Mouse (Mus musculus) MEL (cell line): ENCODE results near the gene Tuba4a. TPM values are rescaled to one million over a fixed set of nuclear protein-coding genes. Genes with fewer than 3 reads are reported as not detected.
A peak's percentile ranks its signal among the peaks of the same experiment; 100 is the strongest.

Experiments used
- DNase-seq: peaks from one replicate; pipeline ENCODE4 v3.0.0; 2011; ENCODE audit warnings: low read depth, low spot score
- H3K27ac ChIP-seq: 2 replicates; pipeline ENCODE4 v1.5.1; 2012; ENCODE audit warnings: low read depth, mild to moderate bottlenecking, control low read depth, low read length, moderate library complexity; ENCODE audit not compliant: control insufficient read depth
- H3K27me3 ChIP-seq, 2 experiments: fragments of 150-350 bp in 1 of 2; sonication (generic) in 1 of 2; 2 replicates each; pipeline ENCODE4 v1.6.1; 2012; ENCODE audit warnings: low read length in 2 of 2, mild to moderate bottlenecking in 2 of 2, improper control_type of control experiment in 1 of 2, moderate library complexity in 1 of 2; ENCODE audit not compliant: insufficient read depth in 2 of 2, control insufficient read depth in 1 of 2
- H3K36me3 ChIP-seq, 2 experiments: 2 replicates each; pipeline ENCODE4 v1.6.1; 2012 to 2014; ENCODE audit warnings: low read length in 2 of 2, improper control_type of control experiment in 1 of 2, inconsistent platforms in 1 of 2, mild to moderate bottlenecking in 1 of 2; ENCODE audit not compliant: insufficient read depth in 2 of 2, control insufficient read depth in 1 of 2
- H3K4me1 ChIP-seq, 2 experiments: fragments of 150-350 bp in 1 of 2; sonication (generic) in 1 of 2; 2 replicates each; pipeline ENCODE4 v1.6.1; 2012; ENCODE audit warnings: low read length in 2 of 2, improper control_type of control experiment in 1 of 2, mild to moderate bottlenecking in 1 of 2; ENCODE audit not compliant: insufficient read depth in 2 of 2, control insufficient read depth in 1 of 2
- H3K4me3 ChIP-seq, 2 experiments: fragments of 150-350 bp in 1 of 2; sonication (generic) in 1 of 2; 2 replicates each; pipeline ENCODE4 v1.5.1; 2012; ENCODE audit warnings: low read depth in 2 of 2, low read length in 2 of 2, mild to moderate bottlenecking in 2 of 2, moderate library complexity in 2 of 2, control low read depth in 1 of 2, improper control_type of control experiment in 1 of 2; ENCODE audit not compliant: control insufficient read depth in 1 of 2, insufficient read depth in 1 of 2
- H3K79me2 ChIP-seq: 2 replicates; pipeline ENCODE4 v1.6.1; 2012; ENCODE audit warnings: mild to moderate bottlenecking, low read length, moderate library complexity; ENCODE audit not compliant: control insufficient read depth, poor library complexity, insufficient read depth
- H3K9ac ChIP-seq: 2 replicates; pipeline ENCODE4 v1.6.1; 2012; ENCODE audit warnings: low read depth, mild to moderate bottlenecking, control low read depth, low read length, moderate library complexity; ENCODE audit not compliant: control insufficient read depth, poor library complexity, severe bottlenecking
- H3K9me3 ChIP-seq: fragments of 150-350 bp; sonication (generic); replicated peaks from 2 replicates; pipeline ENCODE4 v1.6.1; 2012; ENCODE audit warnings: mild to moderate bottlenecking, low read length, improper control_type of control experiment, moderate library complexity; ENCODE audit not compliant: insufficient read depth
- BHLHE40 ChIP-seq: IDR thresholded peaks from 2 replicates; pipeline ENCODE4 v1.6.1; 2012; ENCODE audit warnings: low read depth, mild to moderate bottlenecking, inconsistent platforms, low read length, improper control_type of control experiment, borderline replicate concordance
- CHD1 ChIP-seq: IDR thresholded peaks from 2 replicates; pipeline ENCODE4 v1.6.1; 2012; ENCODE audit warnings: low read depth, mild to moderate bottlenecking, inconsistent platforms, low read length, improper control_type of control experiment
- CHD2 ChIP-seq: IDR thresholded peaks from 2 replicates; pipeline ENCODE4 v1.6.1; 2011; ENCODE audit warnings: low read length, improper control_type of control experiment
- CTCF ChIP-seq, 3 experiments: IDR thresholded peaks in 2 of 3; conservative IDR thresholded peaks in 1 of 3; 2 replicates each; pipeline ENCODE4 v1.5.1; 2011 to 2012; ENCODE audit warnings: low read length in 3 of 3, low read depth in 2 of 3, mild to moderate bottlenecking in 2 of 3, improper control_type of control experiment in 1 of 3, inconsistent platforms in 1 of 3, mixed read lengths in 1 of 3, moderate library complexity in 1 of 3; ENCODE audit not compliant: control insufficient read depth in 1 of 3, insufficient read depth in 1 of 3, poor library complexity in 1 of 3, severe bottlenecking in 1 of 3
- E2F4 ChIP-seq: IDR thresholded peaks from 2 replicates; pipeline ENCODE4 v1.6.1; 2011; ENCODE audit warnings: low read depth, low read length, improper control_type of control experiment, borderline replicate concordance
- ELF1 ChIP-seq: IDR thresholded peaks from 2 replicates; pipeline ENCODE4 v1.6.1; 2014; ENCODE audit warnings: low read depth, mild to moderate bottlenecking, inconsistent platforms, low read length, improper control_type of control experiment, moderate library complexity
- EP300 ChIP-seq, 2 experiments: IDR thresholded peaks; 2 replicates each; pipeline ENCODE4 v1.6.1; 2011; ENCODE audit warnings: improper control_type of control experiment in 2 of 2, low read length in 2 of 2, low read depth in 1 of 2, mild to moderate bottlenecking in 1 of 2
- ETS1 ChIP-seq: IDR thresholded peaks from 2 replicates; pipeline ENCODE4 v1.6.1; 2012; ENCODE audit warnings: low read depth, mild to moderate bottlenecking, inconsistent platforms, low read length, improper control_type of control experiment, moderate library complexity
- GABPA ChIP-seq: IDR thresholded peaks from 2 replicates; pipeline ENCODE4 v1.6.1; 2012; ENCODE audit warnings: low read depth, mild to moderate bottlenecking, inconsistent platforms, low read length, improper control_type of control experiment, moderate library complexity
- HCFC1 ChIP-seq: IDR thresholded peaks from 2 replicates; pipeline ENCODE4 v1.6.1; 2012; ENCODE audit warnings: low read depth, mild to moderate bottlenecking, inconsistent platforms, low read length, improper control_type of control experiment, moderate library complexity
- MAFK ChIP-seq: IDR thresholded peaks from 2 replicates; pipeline ENCODE4 v1.6.1; 2011; ENCODE audit warnings: low read depth, mild to moderate bottlenecking, low read length, improper control_type of control experiment, borderline replicate concordance
- MEF2A ChIP-seq: IDR thresholded peaks from 2 replicates; pipeline ENCODE4 v1.6.1; 2014; ENCODE audit warnings: low read depth, mild to moderate bottlenecking, inconsistent platforms, low read length, improper control_type of control experiment; ENCODE audit not compliant: poor library complexity, insufficient replicate concordance, severe bottlenecking; ENCODE audit errors: extremely low read depth
- MXI1 ChIP-seq: IDR thresholded peaks from 2 replicates; pipeline ENCODE4 v1.6.1; 2011; ENCODE audit warnings: mild to moderate bottlenecking, low read depth, low read length, improper control_type of control experiment
- MYB ChIP-seq: IDR thresholded peaks from 2 replicates; pipeline ENCODE4 v1.6.1; 2011; ENCODE audit warnings: mild to moderate bottlenecking, low read depth, low read length, improper control_type of control experiment
- NELFE ChIP-seq: IDR thresholded peaks from 2 replicates; pipeline ENCODE4 v1.6.1; 2011; ENCODE audit warnings: low read depth, low read length, improper control_type of control experiment
- NRF1 ChIP-seq: IDR thresholded peaks from 2 replicates; pipeline ENCODE4 v1.6.1; 2014; ENCODE audit warnings: low read depth, mild to moderate bottlenecking, inconsistent platforms, low read length, improper control_type of control experiment, moderate library complexity; ENCODE audit not compliant: poor library complexity, insufficient read depth, severe bottlenecking
- POLR2A ChIP-seq, 2 experiments: IDR thresholded peaks; 2 replicates each; pipeline ENCODE4 v1.6.1; 2011 to 2012; ENCODE audit warnings: low read length in 2 of 2, mild to moderate bottlenecking in 2 of 2, control low read depth in 1 of 2, improper control_type of control experiment in 1 of 2, low read depth in 1 of 2, moderate library complexity in 1 of 2; ENCODE audit not compliant: control insufficient read depth in 1 of 2, insufficient read depth in 1 of 2, poor library complexity in 1 of 2
- POLR2AphosphoS2 ChIP-seq: IDR thresholded peaks from 2 replicates; pipeline ENCODE4 v1.6.1; 2011; ENCODE audit warnings: low read length, improper control_type of control experiment
- RAD21 ChIP-seq: IDR thresholded peaks from 2 replicates; pipeline ENCODE4 v1.6.1; 2011; ENCODE audit warnings: mild to moderate bottlenecking, low read depth, low read length, improper control_type of control experiment
- RCOR1 ChIP-seq: IDR thresholded peaks from 2 replicates; pipeline ENCODE4 v1.6.1; 2012; ENCODE audit warnings: low read depth, mild to moderate bottlenecking, inconsistent platforms, low read length, improper control_type of control experiment
- SMC3 ChIP-seq: IDR thresholded peaks from 2 replicates; pipeline ENCODE4 v1.6.1; 2011; ENCODE audit warnings: low read depth, low read length, improper control_type of control experiment
- TAL1 ChIP-seq: IDR thresholded peaks from 2 replicates; pipeline ENCODE4 v1.6.1; 2012; ENCODE audit warnings: mild to moderate bottlenecking, inconsistent platforms, low read length, moderate library complexity, mixed read lengths
- TBP ChIP-seq: IDR thresholded peaks from 2 replicates; pipeline ENCODE4 v1.8.0; 2011; ENCODE audit warnings: low read depth, low read length, improper control_type of control experiment
- USF2 ChIP-seq, 2 experiments: IDR thresholded peaks; 2 replicates each; pipeline ENCODE4 v1.6.1; 2011 to 2012; ENCODE audit warnings: improper control_type of control experiment in 2 of 2, low read length in 2 of 2, borderline replicate concordance in 1 of 2, inconsistent platforms in 1 of 2, low read depth in 1 of 2, mild to moderate bottlenecking in 1 of 2; ENCODE audit not compliant: insufficient read depth in 1 of 2
- ZKSCAN1 ChIP-seq: IDR thresholded peaks from 2 replicates; pipeline ENCODE4 v1.6.1; 2012; ENCODE audit warnings: low read depth, mild to moderate bottlenecking, inconsistent platforms, low read length, improper control_type of control experiment, moderate library complexity
- ZMIZ1 ChIP-seq: IDR thresholded peaks from 2 replicates; pipeline ENCODE4 v1.6.1; 2012; ENCODE audit warnings: low read depth, mild to moderate bottlenecking, inconsistent platforms, low read length, improper control_type of control experiment, moderate library complexity
- ZNF384 ChIP-seq: IDR thresholded peaks from 2 replicates; pipeline ENCODE4 v1.6.1; 2012; ENCODE audit warnings: low read depth, mild to moderate bottlenecking, inconsistent platforms, low read length, improper control_type of control experiment
- polyA plus RNA-seq, 2 experiments: library from polyadenylated mRNA; stranded (reverse) in 1 of 2; unstranded in 1 of 2; fragments of >175 nt in 1 of 2; fragments of >200 nt in 1 of 2; gene quantifications; 2 replicates each; pipeline versions ENCODE4 v1.2.1 to v1.2.4; 2012; ENCODE audit warnings: low replicate concordance in 2 of 2, low read depth in 1 of 2; ENCODE audit not compliant: insufficient read length in 2 of 2, insufficient read depth in 1 of 2, missing spikeins in 1 of 2
- total RNA-seq: library from RNA; depleted of rRNA; stranded (reverse); fragments of 300-350 nt; gene quantifications from 2 replicates; pipeline ENCODE4 v1.2.3, GENCODE M21; 2012

Gene Tuba4a
- total and polyA plus RNA-seq, 3 experiments, result 385 to 439 TPM; not detected in 1

- Histone ChIP-seq H3K27ac (peak overlapping the region; percentile 80), H3K4me1 (peaks cover under 1 to 25% of the 10 kb centered on the region in 2 experiments; a peak in 3 of 4 replicates), H3K4me3 (peak overlapping the region; percentile 86 to 96), H3K79me2 (peaks cover 9% of the 10 kb centered on the region), H3K27me3 (no peaks in the 10 kb centered on the region), H3K9me3 (no peaks in the 10 kb centered on the region), H3K9ac (peak overlapping the region; percentile 84), H3K36me3 (peaks cover 0 to 25% of the 10 kb centered on the region in 2 experiments; a peak in 2 of 4 replicates)
- peak; percentile 41; the same call in 1 of the 2 replicates for TF ChIP-seq ZMIZ1
- TF ChIP-seq EP300 (IDR thresholded peaks at IDR 0.05; ENCODE audit: low read depth in 1 of 2, low read length in 2 of 2), result no peak
- 0 out of 2 replicates have a peak, but pooled peaks have one; percentile 58 for TF ChIP-seq CHD1
- no peak for TF ChIP-seq ETS1
- no peak for TF ChIP-seq TBP
- TF ChIP-seq GABPA, result no peak
- no peak for TF ChIP-seq RAD21
- no peak for TF ChIP-seq CTCF (IDR thresholded peaks at IDR 0.05 in 2 of 3, conservative IDR thresholded peaks at IDR 0.05 in 1 of 3; ENCODE audit: control insufficient read depth in 1 of 3, insufficient read depth in 1 of 3, low read depth in 2 of 3, low read length in 3 of 3, poor library complexity in 1 of 3, severe bottlenecking in 1 of 3)
- no peak for TF ChIP-seq NRF1
- TF ChIP-seq HCFC1, result peak; percentile 37; the same call in 1 of the 2 replicates
- TF ChIP-seq NELFE, result peak; percentile 50; the same call in 1 of the 2 replicates
- 0 out of 4 replicates have a peak, but pooled peaks of 1 of the 2 experiments have one; percentile 16 for TF ChIP-seq POLR2A (IDR thresholded peaks at IDR 0.05; ENCODE audit: control insufficient read depth in 1 of 2, insufficient read depth in 1 of 2, low read depth in 1 of 2, low read length in 2 of 2, poor library complexity in 1 of 2)
- no peak for TF ChIP-seq ZKSCAN1
- TF ChIP-seq MEF2A, result no peak
- TF ChIP-seq POLR2AphosphoS2, result no peak; the same call in 1 of the 2 replicates
- TF ChIP-seq MYB, result no peak
- no peak for TF ChIP-seq CHD2
- 0 out of 2 replicates have a peak, but pooled peaks have one; percentile 52 for TF ChIP-seq ELF1
- peak; percentile 81 for DNase-seq
These were observed 27.2 kb downstream of the Tuba4a start for GRCm38 (mm10) chr1:75192452-75192851.

- Histone ChIP-seq H3K27me3 (no peaks in the 10 kb centered on the region), H3K9me3 (no peaks in the 10 kb centered on the region), H3K36me3 (peaks cover 0 to 31% of the 10 kb centered on the region in 2 experiments; a peak in 2 of 4 replicates), H3K9ac (peak within 1 kb of the TSS; percentile 96), H3K79me2 (peaks cover 9% of the 10 kb centered on the region), H3K4me1 (peaks cover 3 to 30% of the 10 kb centered on the region in 2 experiments; a peak in 3 of 4 replicates), H3K27ac (peak within 1 kb of the TSS; percentile 80), H3K4me3 (peak within 1 kb of the TSS; percentile 95 to 96)
- DNase-seq, result peak; percentile 99
- TF ChIP-seq E2F4 (no peak), BHLHE40 (no peak), TBP (peak; percentile 63), POLR2AphosphoS2 (peak; percentile 56; the same call in 1 of the 2 replicates), ZNF384 (no peak), MAFK (no peak), ZMIZ1 (peak; percentile 15; the same call in 1 of the 2 replicates), POLR2A (IDR thresholded peaks at IDR 0.05; ENCODE audit: control insufficient read depth in 1 of 2, insufficient read depth in 1 of 2, low read depth in 1 of 2, low read length in 2 of 2, poor library complexity in 1 of 2) (peak; percentile 50 to 78; a peak in 3 of 4 replicates), USF2 (IDR thresholded peaks at IDR 0.05; ENCODE audit: borderline replicate concordance in 1 of 2, insufficient read depth in 1 of 2, low read depth in 1 of 2, low read length in 2 of 2) (no peak), EP300 (IDR thresholded peaks at IDR 0.05; ENCODE audit: low read depth in 1 of 2, low read length in 2 of 2) (no peak), RCOR1 (no peak), CHD2 (peak; percentile 47), GABPA (no peak), NRF1 (peak; percentile 44; the same call in 1 of the 2 replicates), TAL1 (no peak), NELFE (peak; percentile 72), MXI1 (peak; percentile 96), SMC3 (no peak)
These were observed 27.9 kb downstream of the Tuba4a start, which contains the start of the genes Ankzf1 and Atg9a for GRCm38 (mm10) chr1:75191622-75192402. Gene Ankzf1 (plus strand): TSS chr1:75192151. Gene Atg9a (minus strand): TSS chr1:75192196.
